Mouse (Mus musculus) layer of hippocampus, adult 18-20 months (tissue): ENCODE results near the gene Sccpdh. TPM values are rescaled to one million over a fixed set of nuclear protein-coding genes. Genes with fewer than 3 reads are reported as not detected.
"Not testable (repeated sequence)": the region's sequence is repeated elsewhere in the genome, so short reads cannot be mapped to it uniquely, and the experiment has no call there.

Experiments
- DNase-seq, 2 experiments: peaks; one replicate each; pipeline ENCODE4 v3.0.0; 2022; ENCODE audit warnings: low spot score in 2 of 2
- total RNA-seq, 2 experiments: library from RNA; stranded (reverse); gene quantifications; 2 replicates each; pipeline ENCODE4 v1.2.3; 2021

Sccpdh gene
- total RNA-seq, 2 experiments from 2014 or later: 57.6 to 62.7 TPM

- no peak for DNase-seq
Observed at GRCm38 (mm10) chr1:179666971-179667370, 1.0 kb upstream of the Sccpdh start.

- DNase-seq: no peak
Observed at GRCm38 (mm10) chr1:179667450-179667849, 560 bp upstream of the Sccpdh start.

GRCm38 (mm10) chr1:179668836-179669537, 977 bp downstream of the Sccpdh start:
- DNase-seq: no peak

- DNase-seq: no peak
Observed at GRCm38 (mm10) chr1:179674355-179674754, 6.3 kb downstream of the Sccpdh start.

GRCm38 (mm10) chr1:179677031-179677430, 9.0 kb downstream of the Sccpdh start:
- no peak for DNase-seq

- no peak for DNase-seq
Observed at GRCm38 (mm10) chr1:179679326-179679725, 11.3 kb downstream of the Sccpdh start.

- DNase-seq: not testable (repeated sequence)
Observed at GRCm38 (mm10) chr1:179682753-179683152, 14.7 kb downstream of the Sccpdh start.

DNA sequence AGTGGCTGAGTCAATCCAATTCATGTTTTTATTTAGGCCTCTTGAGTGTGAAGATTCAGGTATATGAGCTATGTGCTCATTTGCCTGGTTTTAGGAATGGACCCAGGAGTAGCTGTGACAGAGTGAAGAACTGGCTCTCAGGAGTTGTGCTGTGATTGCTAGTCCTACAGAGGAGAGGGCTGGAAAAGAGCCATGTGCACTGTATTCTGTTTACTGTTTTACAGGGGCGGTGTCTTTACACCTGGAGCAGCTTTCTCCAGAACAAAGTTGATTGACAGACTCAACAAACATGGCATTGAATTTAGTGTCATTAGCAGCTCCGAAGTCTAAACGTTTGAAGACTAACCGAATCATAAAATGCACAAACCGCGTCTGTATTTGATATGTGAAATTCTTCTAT, 18.3 kb downstream of the Sccpdh start:
- no peak for DNase-seq

DNA sequence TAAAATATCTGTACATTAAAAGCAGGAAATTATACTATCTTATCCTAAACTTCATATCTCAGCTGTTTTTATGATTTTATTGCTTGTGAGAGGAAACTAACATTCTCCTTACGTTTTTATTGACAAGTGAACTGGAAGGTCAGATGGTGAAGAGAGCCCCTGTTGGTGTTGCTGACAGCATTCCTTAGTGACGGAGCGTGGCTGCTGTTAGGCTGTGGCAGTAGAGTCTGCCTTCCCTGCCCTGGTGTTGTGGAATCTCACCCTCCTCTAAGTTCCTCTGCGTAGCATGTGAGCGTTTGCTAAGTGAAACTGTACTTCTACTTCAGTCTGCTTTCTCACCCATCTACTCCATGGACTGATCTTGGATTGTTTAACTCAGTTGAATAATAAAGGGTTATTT, 18.8 kb downstream of the Sccpdh start:
- no peak for DNase-seq

GRCm38 (mm10) chr1:179687305-179687704, 19.3 kb downstream of the Sccpdh start:
- DNase-seq: no peak

DNA sequence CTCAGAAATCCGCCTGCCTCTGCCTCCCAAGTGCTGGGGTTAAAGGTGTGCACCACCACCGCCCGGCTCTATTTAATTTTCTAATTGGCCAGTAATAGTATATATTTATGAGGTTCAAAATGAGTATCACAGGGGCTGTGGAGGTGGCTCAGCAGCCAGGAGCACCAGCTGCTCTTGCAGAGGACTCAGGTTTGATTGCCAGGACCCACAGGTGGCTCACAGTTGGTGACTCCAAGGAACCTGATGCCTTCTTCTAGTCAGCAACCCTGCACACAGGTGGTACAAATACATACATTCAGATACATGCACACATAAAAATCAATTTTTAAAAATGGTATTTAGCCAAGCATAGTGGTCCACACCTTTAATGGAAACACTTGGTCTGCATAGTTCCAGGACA, 20.0 kb downstream of the Sccpdh start:
- DNase-seq: no peak

DNA sequence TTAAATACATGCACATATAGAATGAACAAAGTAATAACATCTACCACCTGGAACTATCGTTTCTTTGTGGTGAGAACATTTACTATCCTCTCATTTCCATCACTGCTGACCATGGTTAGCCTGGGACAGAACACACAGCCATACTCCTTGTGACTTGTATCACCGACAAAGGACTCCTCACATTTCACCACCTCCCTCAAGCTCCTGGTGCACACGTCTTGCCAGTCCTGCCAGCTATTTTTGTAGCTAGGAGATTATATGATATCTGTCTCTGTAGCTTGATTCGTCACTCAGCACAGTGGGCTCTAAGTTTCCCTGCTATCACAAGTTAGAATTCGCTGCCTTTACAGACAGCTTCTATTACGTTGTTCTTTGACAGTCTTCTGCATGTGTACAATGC, 20.4 kb downstream of the Sccpdh start:
- DNase-seq: no peak

- no peak for DNase-seq
Observed at GRCm38 (mm10) chr1:179688914-179689313, 20.9 kb downstream of the Sccpdh start.

DNA sequence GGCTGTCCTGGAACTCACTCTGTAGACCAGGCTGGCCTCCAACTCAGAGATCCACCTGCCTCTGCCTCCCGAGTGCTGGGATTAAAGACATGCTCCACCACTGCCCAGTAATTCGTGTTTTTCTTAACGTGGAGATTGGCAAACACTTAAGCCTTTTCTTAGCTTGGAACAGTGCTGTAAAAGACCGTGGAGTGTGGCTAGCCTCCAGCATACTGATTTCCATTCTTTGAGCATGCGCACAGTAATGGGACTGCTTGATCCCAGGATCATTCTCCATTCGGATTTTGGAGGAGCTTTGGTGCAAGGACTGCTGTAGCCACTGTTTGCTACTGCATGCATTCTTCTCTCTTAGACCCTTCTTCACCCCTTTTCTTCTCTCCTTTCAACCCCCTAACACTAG, 21.5 kb downstream of the Sccpdh start:
- peak in 1 of 2 experiments; percentile 22 for DNase-seq

GRCm38 (mm10) chr1:179704150-179704549, 36.1 kb downstream of the Sccpdh start:
- no peak for DNase-seq

DNA sequence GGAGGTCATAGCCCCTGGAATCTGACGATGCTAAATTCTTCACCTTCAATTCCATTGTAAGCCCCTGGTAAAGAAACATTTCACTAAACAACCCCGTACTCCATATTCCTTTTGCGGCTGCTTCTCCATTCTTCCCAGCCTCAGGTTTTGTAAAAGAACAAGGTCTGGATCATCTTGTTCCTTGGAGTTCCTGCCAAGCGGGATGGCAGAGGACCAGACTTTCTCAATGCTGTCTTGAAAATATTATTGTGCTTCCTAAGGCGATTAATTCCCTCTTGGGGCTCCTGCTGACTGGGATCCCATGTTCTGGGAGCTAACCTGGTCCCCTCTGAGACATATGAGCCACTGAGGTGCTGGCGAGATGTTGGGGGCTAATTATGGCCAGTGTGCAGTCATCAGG, 37.1 kb downstream of the Sccpdh start:
- peak; percentile 55 to 78 for DNase-seq

DNA sequence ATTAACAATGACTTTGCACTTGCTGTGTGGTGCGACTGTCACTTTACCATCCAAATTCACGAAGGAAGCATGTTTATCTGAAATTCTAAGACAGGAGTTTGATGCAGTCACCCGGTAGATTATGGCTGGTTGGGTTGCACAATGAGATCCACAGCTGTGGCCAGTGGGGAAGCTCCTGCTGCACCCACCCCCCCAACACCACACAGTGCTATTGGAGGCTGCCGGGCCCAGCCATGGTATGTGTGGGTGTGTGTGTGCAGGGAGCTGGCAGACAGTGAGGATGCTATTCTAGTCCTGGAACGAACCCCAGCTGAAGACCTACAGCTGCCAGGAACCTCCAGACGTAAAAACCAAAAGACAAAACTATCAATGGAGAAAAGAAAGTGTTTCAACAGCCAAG, 41.4 kb downstream of the Sccpdh start:
- peak; percentile 80 to 87 for DNase-seq

DNA sequence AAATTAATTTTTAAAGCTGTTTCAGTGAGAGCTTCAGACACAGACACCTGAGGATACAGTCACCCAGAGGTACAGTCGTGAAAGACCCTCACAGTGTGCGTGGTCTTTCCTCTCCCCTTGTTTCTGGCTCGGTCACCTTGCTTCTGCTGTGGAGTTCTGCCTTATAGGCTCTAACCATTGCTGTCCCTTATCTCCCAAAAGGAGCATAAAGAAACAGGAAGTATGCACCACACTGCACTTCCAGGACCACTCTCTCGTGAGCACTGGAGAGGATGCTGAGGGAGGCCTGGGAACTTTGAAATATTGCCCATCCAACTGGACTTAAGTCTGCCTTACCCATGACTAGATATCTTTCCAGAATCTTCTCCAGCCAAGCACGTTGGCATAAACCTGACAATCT, 42.7 kb downstream of the Sccpdh start:
- no peak for DNase-seq

- DNase-seq: no peak
Observed at GRCm38 (mm10) chr1:179712658-179713057, 44.6 kb downstream of the Sccpdh start.

GRCm38 (mm10) chr1:179713367-179713766, 45.4 kb downstream of the Sccpdh start:
- DNase-seq: no peak

- not testable (repeated sequence) for DNase-seq
Observed at GRCm38 (mm10) chr1:179715289-179715688, 47.3 kb downstream of the Sccpdh start.

GRCm38 (mm10) chr1:179715786-179716185, 47.8 kb downstream of the Sccpdh start:
- DNase-seq: no peak

DNA sequence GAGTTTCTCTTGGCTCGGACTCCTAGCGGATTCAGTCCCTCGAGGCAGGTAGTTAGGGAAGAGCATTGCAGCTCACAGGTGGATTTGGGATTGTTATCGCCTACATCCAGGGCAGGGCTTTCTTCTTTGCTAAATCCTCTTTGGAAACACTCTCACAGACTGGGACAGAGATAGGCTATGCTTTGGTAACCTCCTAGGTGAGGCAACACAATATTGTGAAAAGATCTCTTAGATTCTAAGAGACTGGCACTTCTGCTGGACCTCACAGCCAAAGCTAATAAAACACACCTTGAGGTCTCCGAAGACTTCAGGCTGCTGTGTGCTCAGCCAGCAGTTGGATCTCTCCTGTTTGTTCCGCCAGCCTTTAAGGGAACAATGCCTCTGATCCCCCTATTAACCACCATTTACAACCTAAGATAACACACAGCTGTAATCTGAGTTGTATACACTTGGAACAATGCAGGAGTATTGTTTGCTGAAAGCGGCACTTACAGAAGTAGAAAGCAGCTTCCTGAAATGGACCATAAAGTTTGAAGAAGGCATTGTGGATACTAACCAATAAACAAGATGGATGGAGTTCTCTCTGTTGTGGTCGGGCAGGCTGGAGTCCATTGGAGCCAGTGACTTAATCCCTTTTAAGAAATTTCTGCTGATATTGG, 54.9 kb downstream of the Sccpdh start:
- DNase-seq: no peak
